Comparison of ENCODE assay signal across 16 mouse cellular contexts in the genomic region with DNA sequence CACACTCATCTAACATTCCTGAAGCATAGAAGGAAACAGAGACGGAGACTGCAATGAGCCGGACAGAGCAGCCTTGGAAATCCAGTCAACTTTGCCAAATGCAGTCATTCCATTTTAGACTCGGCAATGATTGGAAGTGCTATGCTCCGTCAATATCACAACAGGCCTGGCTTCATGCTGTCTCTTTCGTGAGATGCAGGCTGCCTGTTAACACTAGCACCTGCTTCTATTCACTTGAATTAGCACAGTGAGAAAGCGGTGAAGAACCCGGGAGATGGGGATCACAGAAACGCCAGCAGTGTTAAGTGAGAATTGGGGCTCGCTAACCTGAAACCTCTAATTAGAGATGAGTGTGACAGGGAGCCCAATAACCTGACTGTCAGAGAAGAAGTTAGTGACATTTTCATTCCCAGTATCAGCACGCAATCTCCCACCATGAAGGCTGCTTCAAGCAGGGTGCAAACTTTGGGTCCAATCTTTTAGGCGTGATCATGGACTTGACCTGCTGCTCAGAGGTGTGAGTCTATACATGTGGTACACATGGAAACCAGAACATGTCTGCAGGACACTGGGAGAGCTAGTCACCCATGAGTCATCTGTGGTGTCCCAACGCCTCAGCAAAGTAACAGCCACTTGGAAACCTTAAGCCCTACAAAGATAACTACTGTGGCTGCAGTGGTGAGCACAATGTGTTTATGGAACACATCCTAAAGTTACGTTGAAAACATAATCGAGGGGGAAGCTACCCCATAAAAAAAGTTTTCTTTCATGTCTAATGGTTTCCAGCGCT.
A peak's percentile ranks its signal among the peaks of the same experiment; 100 is the strongest.
DNase-seq lines count a peak whose midpoint lies in the region; ATAC-seq and TF ChIP-seq lines count a peak whose summit lies in the region.
"Had no signal": no experiment of that assay in that cellular context is flagged by ENCODE, and none has a peak within 500 bp of the region (broad histone marks: within the 10 kb centered on the region; RNA-seq: fewer than 3 reads in every experiment).

No protein-coding gene starts in this region.

- 73% methylated on average over 15 of the region's 15 CpGs for WGBS in midbrain, embryonic 12.5 days
- WGBS in midbrain, postnatal 0 days: 56% methylated on average over 15 of the region's 15 CpGs
- 62% methylated on average over 15 of the region's 15 CpGs for WGBS in forebrain, embryonic 15.5 days

- H3K27me3 ChIP-seq in midbrain, embryonic 12.5 days: peaks cover 36% of the 10 kb centered on the region
- H3K27me3 ChIP-seq in midbrain, postnatal 0 days (ENCODE audit: insufficient read depth, low read length): no peaks in the 10 kb centered on the region
- H3K27me3 ChIP-seq in forebrain, embryonic 15.5 days: no peaks in the 10 kb centered on the region
- H3K27me3 ChIP-seq: limb, embryonic 15.5 days; liver, embryonic 15.5 days had no signal

- H3K4me1 ChIP-seq in midbrain, embryonic 12.5 days: peaks cover 44% of the 10 kb centered on the region
- H3K4me1 ChIP-seq in midbrain, postnatal 0 days (ENCODE audit: insufficient read depth, low read length): peaks cover 6% of the 10 kb centered on the region; the same call in 1 of the 2 replicates
- peaks cover 24% of the 10 kb centered on the region for H3K4me1 ChIP-seq in forebrain, embryonic 15.5 days
- H3K4me1 ChIP-seq: liver, embryonic 15.5 days had no signal

- H3K27ac ChIP-seq in midbrain, embryonic 12.5 days (replicated peaks): 0 out of 2 replicates have a peak overlapping the region, but pooled peaks have one; percentile 27
- no peak overlapping the region for H3K27ac ChIP-seq in midbrain, postnatal 0 days (ENCODE audit: low read depth, low read length)
- H3K27ac ChIP-seq in forebrain, embryonic 15.5 days (replicated peaks): no peak overlapping the region
- H3K27ac ChIP-seq: kidney, postnatal 0 days; limb, embryonic 15.5 days; liver, embryonic 15.5 days had no signal

- DNase-seq in heart, adult 11 months: peak; percentile 69
- no peak for DNase-seq in heart, postnatal 4 days
- DNase-seq in midbrain, postnatal 0 days (ENCODE audit: low spot score): no peak
- DNase-seq in gastrocnemius, postnatal 14 days: no peak
- DNase-seq in thymus, postnatal 10 days (ENCODE audit: low spot score in 2 of 2): no peak
- DNase-seq: cerebellum, adult 9-10 months; gastrocnemius, postnatal 36 days; kidney, adult 11 months; right cerebral cortex, postnatal 4 days; thymus, postnatal 4 days had no signal

- H3K9ac ChIP-seq in midbrain, embryonic 12.5 days (replicated peaks): no peak overlapping the region
- no peak overlapping the region for H3K9ac ChIP-seq in midbrain, postnatal 0 days (replicated peaks; ENCODE audit: low read length, poor library complexity, severe bottlenecking)
- H3K9ac ChIP-seq in forebrain, embryonic 15.5 days (replicated peaks): no peak overlapping the region
- H3K9ac ChIP-seq: limb, embryonic 15.5 days; liver, embryonic 15.5 days had no signal

- no peak overlapping the region for H3K4me3 ChIP-seq in midbrain, embryonic 12.5 days
- no peak overlapping the region for H3K4me3 ChIP-seq in midbrain, postnatal 0 days (ENCODE audit: low read depth, low read length)
- H3K4me3 ChIP-seq in forebrain, embryonic 15.5 days: no peak overlapping the region
- H3K4me3 ChIP-seq: limb, embryonic 15.5 days; liver, embryonic 15.5 days had no signal

- no peak overlapping the region for H3K4me2 ChIP-seq in midbrain, embryonic 12.5 days (replicated peaks)
- no peak overlapping the region for H3K4me2 ChIP-seq in midbrain, postnatal 0 days (ENCODE audit: low read depth, low read length, poor library complexity, severe bottlenecking)
- H3K4me2 ChIP-seq in forebrain, embryonic 15.5 days (replicated peaks): no peak overlapping the region
- H3K4me2 ChIP-seq: limb, embryonic 15.5 days; liver, embryonic 15.5 days had no signal

- no peak for ATAC-seq in midbrain, embryonic 12.5 days (ENCODE audit: low FRiP score, low read depth)
- ATAC-seq in midbrain, postnatal 0 days (ENCODE audit: low FRiP score): no peak
- 0 out of 2 replicates have a peak, but pooled peaks have one; percentile 16 for ATAC-seq in forebrain, embryonic 15.5 days (replicated peaks)
- ATAC-seq: lung, postnatal 0 days had no signal

- H3K36me3 ChIP-seq in midbrain, embryonic 12.5 days: no peaks in the 10 kb centered on the region
- no peaks in the 10 kb centered on the region for H3K36me3 ChIP-seq in midbrain, postnatal 0 days (ENCODE audit: insufficient read depth, low read length)
- no peaks in the 10 kb centered on the region for H3K36me3 ChIP-seq in forebrain, embryonic 15.5 days
- H3K36me3 ChIP-seq: limb, embryonic 15.5 days; liver, embryonic 15.5 days had no signal

- no peaks in the 10 kb centered on the region for H3K9me3 ChIP-seq in midbrain, embryonic 12.5 days
- no peaks in the 10 kb centered on the region for H3K9me3 ChIP-seq in midbrain, postnatal 0 days (ENCODE audit: low read length)
- no peaks in the 10 kb centered on the region for H3K9me3 ChIP-seq in forebrain, embryonic 15.5 days
- H3K9me3 ChIP-seq: limb, embryonic 15.5 days; liver, embryonic 15.5 days had no signal

- intact Hi-C loops in gastrocnemius, postnatal 14 days (cut with DNase I; ENCODE audit: low total_unique reads): no loop called here

- no peak for TF ChIP-seq CTCF in midbrain, postnatal 0 days (IDR thresholded peaks at IDR 0.05)
